In genomic region chr8:117410391-117410790, GRCm38 (mm10) we compare ENCODE assay signal across 10 mouse cellular contexts.
DNase-seq lines count a peak whose midpoint lies in the region; ATAC-seq lines count a peak whose summit lies in the region.
"Had no signal": no experiment of that assay in that cellular context is flagged by ENCODE, and none has a peak within 500 bp of the region (broad histone marks: within the 10 kb centered on the region; RNA-seq: fewer than 3 reads in every experiment).

No protein-coding gene starts in this region.

- peak; percentile 97 for DNase-seq in heart, adult 11 months
- peak; percentile 44 to 55 for DNase-seq in gastrocnemius, postnatal 36 days
- peak; percentile 48 to 49 for DNase-seq in kidney, adult 8-10 months
- peak; percentile 79 for DNase-seq in lung, postnatal 36 days
- no peak for DNase-seq in forebrain, embryonic 14.5 days (ENCODE audit: low spot score)
- DNase-seq in spleen, postnatal 10 days (ENCODE audit: low spot score in 2 of 2), result no peak
- DNase-seq in right cerebral cortex, postnatal 10 days (ENCODE audit: low spot score in 2 of 2), result no peak

- H3K36me3 ChIP-seq in heart, embryonic 11.5 days (ENCODE audit: control insufficient read depth, insufficient read depth, low read length), result no peaks in the 10 kb centered on the region
- 0 out of 2 replicates have a peak, but pooled peaks cover 5% of the 10 kb centered on the region for H3K36me3 ChIP-seq in forebrain, embryonic 14.5 days (ENCODE audit: control insufficient read depth, insufficient read depth, low read length)
- H3K36me3 ChIP-seq: neural tube, embryonic 13.5 days had no signal

- no peak overlapping the region for H3K4me2 ChIP-seq in heart, embryonic 11.5 days
- H3K4me2 ChIP-seq in forebrain, embryonic 14.5 days (ENCODE audit: low read length), result no peak overlapping the region
- H3K4me2 ChIP-seq: limb, embryonic 12.5 days; neural tube, embryonic 13.5 days had no signal

- H3K9ac ChIP-seq in heart, embryonic 11.5 days (ENCODE audit: low read depth, low read length), result no peak overlapping the region
- no peak overlapping the region for H3K9ac ChIP-seq in forebrain, embryonic 14.5 days (ENCODE audit: low read length)
- H3K9ac ChIP-seq: limb, embryonic 12.5 days; neural tube, embryonic 13.5 days had no signal

- ATAC-seq in heart, embryonic 11.5 days (replicated peaks; ENCODE audit: insufficient number of reproducible peaks, low FRiP score, low TSS enrichment), result no peak
- no peak for ATAC-seq in forebrain, embryonic 14.5 days

- no peak overlapping the region for H3K4me3 ChIP-seq in heart, embryonic 11.5 days (ENCODE audit: low read depth, low read length)
- no peak overlapping the region for H3K4me3 ChIP-seq in forebrain, embryonic 14.5 days (ENCODE audit: low read depth, low read length)
- H3K4me3 ChIP-seq: limb, embryonic 12.5 days; neural tube, embryonic 13.5 days had no signal

- 56% methylated on average over 10 of the region's 10 CpGs for WGBS in heart, embryonic 11.5 days (ENCODE audit: insufficient replicate concordance)
- 80% methylated on average over 10 of the region's 10 CpGs for WGBS in forebrain, embryonic 14.5 days

- H3K4me1 ChIP-seq in heart, embryonic 11.5 days (ENCODE audit: control insufficient read depth, insufficient read depth, low read length), result peaks cover 12% of the 10 kb centered on the region
- no peaks in the 10 kb centered on the region for H3K4me1 ChIP-seq in forebrain, embryonic 14.5 days (ENCODE audit: control insufficient read depth, insufficient read depth, low read length)

- no peak overlapping the region for H3K27ac ChIP-seq in heart, embryonic 11.5 days (ENCODE audit: low read depth, low read length)
- no peak overlapping the region for H3K27ac ChIP-seq in forebrain, embryonic 14.5 days (ENCODE audit: low read depth, low read length)
- H3K27ac ChIP-seq: limb, embryonic 12.5 days; neural tube, embryonic 13.5 days had no signal

- intact Hi-C loops in gastrocnemius, postnatal 36 days (cut with DNase I), result no loop called here

- 0 out of 2 replicates have a peak, but pooled peaks cover 2% of the 10 kb centered on the region for H3K27me3 ChIP-seq in heart, embryonic 11.5 days (ENCODE audit: control insufficient read depth, insufficient read depth, low read length)
- no peaks in the 10 kb centered on the region for H3K27me3 ChIP-seq in forebrain, embryonic 14.5 days (replicated peaks; ENCODE audit: control insufficient read depth, insufficient read depth, low read length)
- H3K27me3 ChIP-seq: limb, embryonic 12.5 days; neural tube, embryonic 13.5 days had no signal

- H3K9me3 ChIP-seq in heart, embryonic 11.5 days (replicated peaks; ENCODE audit: control insufficient read depth, low read length), result no peaks in the 10 kb centered on the region
- H3K9me3 ChIP-seq in forebrain, embryonic 14.5 days (replicated peaks; ENCODE audit: control insufficient read depth, low read length), result no peaks in the 10 kb centered on the region
- H3K9me3 ChIP-seq: limb, embryonic 12.5 days; neural tube, embryonic 13.5 days had no signal

Comparison
In these comparisons a context has a peak if more than half of its experiments do, and no peak if none do; other contexts are left out.
1. DNase-seq: peak in heart, adult 11 months (single experiment), gastrocnemius, postnatal 36 days (2 of 2), kidney, adult 8-10 months (2 of 2) and lung, postnatal 36 days (single experiment); none in forebrain, embryonic 14.5 days (single experiment), spleen, postnatal 10 days (0 of 2) and right cerebral cortex, postnatal 10 days (0 of 2).